Mouse (Mus musculus) liver, embryonic 14.5 days (tissue): Measurements from ENCODE around the gene Kcnh2.

Experiments used
- CTCF ChIP-seq: IDR thresholded peaks from 2 replicates; pipeline ENCODE4 v1.5.1; 2016; ENCODE audit warnings: antibody characterized with exemption, low read depth, control low read depth
- EP300 ChIP-seq: IDR thresholded peaks from 2 replicates; pipeline ENCODE4 v1.6.1; 2016; ENCODE audit warnings: antibody characterized with exemption, low read depth

DNA sequence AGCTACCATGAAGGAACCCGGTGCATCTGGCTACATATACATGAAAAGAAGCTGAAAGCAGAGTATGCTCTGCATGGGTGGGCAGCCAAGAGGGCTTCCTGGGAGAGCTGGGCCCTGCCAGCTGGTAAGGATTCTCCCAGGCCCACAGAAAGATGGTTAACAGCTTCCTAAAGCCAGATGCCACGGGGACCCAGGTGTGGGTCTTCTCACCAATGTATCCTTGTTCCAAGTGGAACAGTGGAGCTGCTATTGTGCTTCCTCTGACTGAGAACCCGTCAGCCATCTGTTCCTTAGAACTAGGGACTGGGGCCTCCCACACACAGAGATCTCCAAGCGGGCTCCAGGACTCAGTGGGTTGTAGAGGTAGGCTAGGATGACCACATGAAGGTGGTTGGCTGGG, 5.4 kb upstream of the Kcnh2 start:
- TF ChIP-seq EP300 (no peak), CTCF (no peak)
